Mouse (Mus musculus) kidney, adult 2 months (tissue): ENCODE data around the gene Tmem128.

Experiments used
- CTCF ChIP-seq: fragments of 200-500 bp; conservative IDR thresholded peaks from 2 replicates; pipeline ENCODE4 v1.5.1; 2011; ENCODE audit warnings: low read depth, mild to moderate bottlenecking, control low read depth, low read length, moderate library complexity, mixed read lengths; ENCODE audit not compliant: insufficient read depth, insufficient read length
- POLR2A ChIP-seq: fragments of 200-500 bp; IDR thresholded peaks from one replicate; pipeline ENCODE4 v1.6.1; 2011; ENCODE audit warnings: low read depth, low read length, control low read depth

DNA sequence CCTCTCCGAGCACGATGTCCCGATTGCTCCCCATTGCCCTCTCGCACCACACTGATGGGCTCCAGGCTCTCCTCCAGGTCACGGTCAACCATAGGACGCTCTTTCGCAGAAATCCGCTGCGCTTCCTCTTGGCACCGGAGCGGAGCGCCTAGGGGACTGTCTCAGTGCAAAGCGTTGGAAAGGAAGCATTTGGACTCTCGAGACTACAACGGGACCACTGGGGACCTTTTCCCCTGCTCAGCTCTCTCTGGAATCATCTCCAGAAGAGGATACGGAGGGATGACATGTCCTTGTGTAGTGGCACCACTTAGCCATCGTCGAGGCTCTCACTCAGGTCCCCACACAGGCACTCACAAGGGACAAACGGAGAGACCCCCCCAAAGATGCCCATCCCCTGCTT, 16.5 kb downstream of the Tmem128 start:
- TF ChIP-seq CTCF (no peak), POLR2A (no peak)
